Mouse (Mus musculus): ENCODE measurements around the gene Aars. TPM values are rescaled to one million over a fixed set of nuclear protein-coding genes. Genes with fewer than 3 reads are reported as not detected.

Aars gene
- polyA plus RNA-seq, 1 experiment: 192 TPM

- Histone ChIP-seq H3K4me1 (ENCODE audit: control insufficient read depth, insufficient read depth, low read length) (no peaks in the 10 kb centered on the region; the same call in 1 of the 2 replicates), H3K27ac (ENCODE audit: insufficient read depth, low read length) (no peak overlapping the region)
- no peak for TF ChIP-seq CTCF (IDR thresholded peaks at IDR 0.05; ENCODE audit: borderline replicate concordance, insufficient read depth, low read length)
- no peak for TF ChIP-seq POLR2A (IDR thresholded peaks at IDR 0.05; ENCODE audit: low read depth, low read length)
These were observed 3.4 kb upstream of the Aars start for GRCm38 (mm10) chr8:111029589-111029988.

GRCm38 (mm10) chr8:111030045-111030444 is 2.9 kb upstream of the Aars start:
- Histone ChIP-seq H3K27ac (ENCODE audit: insufficient read depth, low read length) (no peak overlapping the region), H3K4me1 (ENCODE audit: control insufficient read depth, insufficient read depth, low read length) (no peaks in the 10 kb centered on the region; the same call in 1 of the 2 replicates), H3K4me3 (ENCODE audit: insufficient read depth, low read length) (no peak overlapping the region)
- TF ChIP-seq CTCF (IDR thresholded peaks at IDR 0.05; ENCODE audit: borderline replicate concordance, insufficient read depth, low read length) (no peak), POLR2A (IDR thresholded peaks at IDR 0.05; ENCODE audit: low read depth, low read length) (no peak)

More at GRCm38 (mm10) chr8:111029589-111029988, 3.4 kb upstream of the Aars start:
- H3K4me3 ChIP-seq (ENCODE audit: insufficient read depth, low read length): no peak overlapping the region

- H3K4me3 ChIP-seq (ENCODE audit: insufficient read depth, low read length): no peak within 1 kb of the TSS
- no peak within 1 kb of the TSS for H3K27ac ChIP-seq (ENCODE audit: insufficient read depth, low read length)
- no peak for TF ChIP-seq POLR2A (IDR thresholded peaks at IDR 0.05; ENCODE audit: low read depth, low read length)
- TF ChIP-seq CTCF (IDR thresholded peaks at IDR 0.05; ENCODE audit: borderline replicate concordance, insufficient read depth, low read length): no peak
- H3K4me1 ChIP-seq (ENCODE audit: control insufficient read depth, insufficient read depth, low read length): peaks cover 5% of the 10 kb centered on the region; the same call in 1 of the 2 replicates
These were observed 1.4 kb upstream of the Aars start, which contains the start of gene Ddx19b for GRCm38 (mm10) chr8:111031572-111031971. Ddx19b (minus strand) TSS chr8:111031751.

- Histone ChIP-seq H3K27ac (ENCODE audit: insufficient read depth, low read length) (peak overlapping the region; percentile 84), H3K4me1 (ENCODE audit: control insufficient read depth, insufficient read depth, low read length) (peaks cover 5% of the 10 kb centered on the region; the same call in 1 of the 2 replicates), H3K4me3 (ENCODE audit: insufficient read depth, low read length) (peak overlapping the region; percentile 93)
- TF ChIP-seq CTCF (IDR thresholded peaks at IDR 0.05; ENCODE audit: borderline replicate concordance, insufficient read depth, low read length): no peak
- peak; percentile 81 for TF ChIP-seq POLR2A (IDR thresholded peaks at IDR 0.05; ENCODE audit: low read depth, low read length)
These were observed 705 bp downstream of the Aars start for GRCm38 (mm10) chr8:111033482-111034215.

GRCm38 (mm10) chr8:111034276-111034675 is 1.3 kb downstream of the Aars start:
- TF ChIP-seq POLR2A (IDR thresholded peaks at IDR 0.05; ENCODE audit: low read depth, low read length): no peak
- TF ChIP-seq CTCF (IDR thresholded peaks at IDR 0.05; ENCODE audit: borderline replicate concordance, insufficient read depth, low read length): no peak
- peaks cover 5% of the 10 kb centered on the region; the same call in 1 of the 2 replicates for H3K4me1 ChIP-seq (ENCODE audit: control insufficient read depth, insufficient read depth, low read length)
- peak overlapping the region; percentile 93 for H3K4me3 ChIP-seq (ENCODE audit: insufficient read depth, low read length)
- peak overlapping the region; percentile 84 for H3K27ac ChIP-seq (ENCODE audit: insufficient read depth, low read length)

- no peak for TF ChIP-seq POLR2A (IDR thresholded peaks at IDR 0.05; ENCODE audit: low read depth, low read length)
- no peak for TF ChIP-seq CTCF (IDR thresholded peaks at IDR 0.05; ENCODE audit: borderline replicate concordance, insufficient read depth, low read length)
- Histone ChIP-seq H3K27ac (ENCODE audit: insufficient read depth, low read length) (no peak overlapping the region), H3K4me3 (ENCODE audit: insufficient read depth, low read length) (peak overlapping the region; percentile 93; the same call in 1 of the 2 replicates), H3K4me1 (ENCODE audit: control insufficient read depth, insufficient read depth, low read length) (peaks cover 5% of the 10 kb centered on the region; the same call in 1 of the 2 replicates)
These were observed 3.6 kb downstream of the Aars start for GRCm38 (mm10) chr8:111036591-111036990.

- Histone ChIP-seq H3K27ac (ENCODE audit: insufficient read depth, low read length) (no peak overlapping the region), H3K4me1 (ENCODE audit: control insufficient read depth, insufficient read depth, low read length) (no peaks in the 10 kb centered on the region), H3K4me3 (ENCODE audit: insufficient read depth, low read length) (no peak overlapping the region)
- no peak for TF ChIP-seq CTCF (IDR thresholded peaks at IDR 0.05; ENCODE audit: borderline replicate concordance, insufficient read depth, low read length)
- no peak for TF ChIP-seq POLR2A (IDR thresholded peaks at IDR 0.05; ENCODE audit: low read depth, low read length)
These were observed 9.6 kb downstream of the Aars start for GRCm38 (mm10) chr8:111042546-111042945.

GRCm38 (mm10) chr8:111044003-111044734 is 11.2 kb downstream of the Aars start:
- TF ChIP-seq CTCF (IDR thresholded peaks at IDR 0.05; ENCODE audit: borderline replicate concordance, insufficient read depth, low read length) (no peak), POLR2A (IDR thresholded peaks at IDR 0.05; ENCODE audit: low read depth, low read length) (no peak)

GRCm38 (mm10) chr8:111048694-111049093 is 15.8 kb downstream of the Aars start:
- TF ChIP-seq CTCF (IDR thresholded peaks at IDR 0.05; ENCODE audit: borderline replicate concordance, insufficient read depth, low read length): no peak
- TF ChIP-seq POLR2A (IDR thresholded peaks at IDR 0.05; ENCODE audit: low read depth, low read length): no peak
- no peaks in the 10 kb centered on the region for H3K4me1 ChIP-seq (ENCODE audit: control insufficient read depth, insufficient read depth, low read length)
- no peak overlapping the region for H3K27ac ChIP-seq (ENCODE audit: insufficient read depth, low read length)
- H3K4me3 ChIP-seq (ENCODE audit: insufficient read depth, low read length): no peak overlapping the region

More at GRCm38 (mm10) chr8:111044003-111044734, 11.2 kb downstream of the Aars start:
- no peak overlapping the region for H3K27ac ChIP-seq (ENCODE audit: insufficient read depth, low read length)
- H3K4me3 ChIP-seq (ENCODE audit: insufficient read depth, low read length): no peak overlapping the region
- no peaks in the 10 kb centered on the region for H3K4me1 ChIP-seq (ENCODE audit: control insufficient read depth, insufficient read depth, low read length)
